Mouse (Mus musculus): Measurements from ENCODE around the gene Pla2g7.

The Pla2g7 gene

DNA sequence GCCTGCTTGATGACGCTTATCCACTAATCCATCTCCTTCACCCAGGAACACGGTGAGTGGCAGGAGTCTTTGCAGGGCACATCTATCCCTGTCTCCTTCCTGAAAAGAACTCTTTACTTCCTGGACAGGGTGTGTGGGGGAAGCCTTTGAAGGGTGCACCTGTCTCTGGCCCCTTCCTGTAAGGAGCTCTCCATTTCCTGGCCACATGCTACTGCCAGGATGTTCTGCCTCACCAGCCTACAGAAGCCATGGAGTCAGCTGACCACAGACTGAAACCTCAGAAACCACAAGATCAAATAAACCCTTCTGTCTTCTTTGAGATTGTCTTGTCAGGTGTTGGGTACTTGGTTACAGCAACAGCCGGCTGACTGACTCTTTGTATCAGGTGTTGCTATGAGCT is 77.2 kb downstream of the Pla2g7 start:
- DNase-seq (ENCODE audit: low read depth, low spot score) = no peak

DNA sequence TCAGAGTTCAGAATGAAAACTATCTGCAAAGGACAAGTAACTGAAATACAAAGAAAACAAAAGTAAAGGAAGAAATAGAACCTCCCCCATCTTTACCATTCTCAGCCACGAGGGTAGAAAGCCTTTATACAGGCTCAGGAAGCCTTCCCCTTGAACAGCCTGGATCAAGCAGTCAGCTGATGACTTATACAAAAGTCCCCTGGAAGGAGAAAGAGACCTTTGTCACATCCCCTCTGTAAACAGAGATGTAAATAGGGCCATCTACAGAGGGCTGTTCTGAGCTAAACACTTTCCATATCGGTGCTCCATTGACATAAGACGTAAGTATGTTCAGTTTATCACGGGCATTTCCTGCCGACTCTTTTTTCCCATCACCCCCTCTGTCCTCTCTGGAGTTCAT is 79.0 kb downstream of the Pla2g7 start:
- DNase-seq (ENCODE audit: low read depth, low spot score) = no peak

DNA sequence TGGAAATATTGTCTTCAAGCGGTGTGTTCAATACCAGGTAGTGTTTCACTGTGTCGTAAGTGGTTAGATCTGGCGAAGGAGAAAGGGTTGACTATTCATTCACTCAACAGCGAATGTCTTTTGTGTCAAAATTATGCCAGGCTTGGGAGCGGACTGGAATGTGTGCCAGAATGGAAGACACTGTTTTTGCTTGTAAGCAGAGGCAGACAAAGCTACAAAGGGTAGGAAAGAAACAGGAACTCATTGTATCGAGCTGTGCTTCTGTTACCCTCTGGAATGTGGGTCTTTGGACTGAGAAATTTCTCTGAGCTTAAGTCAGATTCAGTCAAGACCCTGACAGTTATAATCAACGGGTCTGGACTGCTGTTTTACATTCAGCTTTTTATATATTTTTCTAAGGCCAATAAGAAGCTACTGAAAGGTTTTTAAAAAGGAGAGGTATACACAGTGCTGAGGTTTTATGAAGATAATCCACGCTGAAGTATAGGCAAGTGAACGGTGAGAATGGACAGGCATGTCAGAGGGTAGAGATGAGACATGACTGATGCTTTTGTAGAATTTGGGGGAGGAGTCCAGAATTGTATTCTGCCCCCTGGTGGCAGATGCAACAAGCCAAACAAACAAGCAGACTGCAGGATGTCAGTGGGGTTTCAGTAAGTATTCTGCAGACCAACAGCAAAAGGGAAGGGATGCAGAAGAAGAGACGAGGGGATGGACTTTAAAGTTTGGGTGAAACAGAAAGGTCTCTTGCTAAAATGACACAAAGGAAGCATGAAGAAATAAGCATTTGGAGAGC is 81.9 kb downstream of the Pla2g7 start:
- DNase-seq (ENCODE audit: low read depth, low spot score) = peak; percentile 55

DNA sequence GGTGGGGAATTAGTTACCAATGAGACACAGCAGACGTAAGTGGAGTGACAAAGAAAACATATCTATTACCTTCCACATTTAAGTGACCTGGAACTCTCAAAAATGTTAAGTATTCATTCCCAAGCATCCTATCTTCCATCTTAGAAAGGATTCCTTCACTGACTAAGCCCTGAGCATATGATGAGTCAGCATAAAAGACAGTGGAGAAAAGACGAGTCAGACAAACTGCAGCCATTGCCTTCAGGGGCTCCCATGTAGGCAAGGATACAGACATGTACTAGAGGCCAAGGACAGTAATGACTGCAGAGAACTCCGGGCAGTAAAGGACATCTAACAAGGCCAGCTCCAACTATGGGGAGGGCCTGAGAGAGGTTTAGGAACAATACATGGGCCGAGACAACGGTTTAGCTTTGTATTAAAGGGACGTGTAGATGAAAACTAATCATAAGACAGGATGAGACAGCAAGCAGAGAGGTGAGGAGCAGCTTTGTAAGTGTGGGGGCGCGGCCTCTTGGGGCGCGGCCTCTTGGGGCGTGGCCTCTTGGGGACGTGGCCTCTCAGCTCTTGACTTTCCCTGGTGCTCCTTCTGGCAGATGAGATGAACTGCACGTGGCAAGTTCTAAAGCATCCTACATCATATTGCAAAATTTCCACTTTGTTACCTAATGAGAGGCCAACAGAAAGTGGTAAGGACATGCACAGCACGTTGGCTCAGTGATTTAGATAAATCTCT is 83.6 kb downstream of the Pla2g7 start:
- peak; percentile 57 for DNase-seq (ENCODE audit: low read depth, low spot score)

Data from ES-CJ7 (cell line).